Mouse (Mus musculus): ENCODE results near the gene Adprh.

- no peak for TF ChIP-seq POLR2A (IDR thresholded peaks at IDR 0.05; ENCODE audit: borderline replicate concordance, low read depth, low read length)
- no peak for TF ChIP-seq CTCF (IDR thresholded peaks at IDR 0.05; ENCODE audit: low read depth, low read length)
Observed at GRCm38 (mm10) chr16:38451421-38452205, 890 bp downstream of the Adprh start.
